Mouse (Mus musculus): ENCODE data around the gene Ncor1.

- TF ChIP-seq CTCF (IDR thresholded peaks at IDR 0.05; ENCODE audit: control insufficient read depth, insufficient read depth, insufficient replicate concordance, low read depth, low read length) (no peak), POLR2A (IDR thresholded peaks at IDR 0.05; ENCODE audit: control insufficient read depth, low read depth, low read length) (no peak)
Observed at GRCm38 (mm10) chr11:62387608-62388330, 70.6 kb downstream of the Ncor1 start.

Data from testis, adult 2 months (tissue).